Mouse (Mus musculus): ENCODE measurements around the gene Cabcoco1.

DNA sequence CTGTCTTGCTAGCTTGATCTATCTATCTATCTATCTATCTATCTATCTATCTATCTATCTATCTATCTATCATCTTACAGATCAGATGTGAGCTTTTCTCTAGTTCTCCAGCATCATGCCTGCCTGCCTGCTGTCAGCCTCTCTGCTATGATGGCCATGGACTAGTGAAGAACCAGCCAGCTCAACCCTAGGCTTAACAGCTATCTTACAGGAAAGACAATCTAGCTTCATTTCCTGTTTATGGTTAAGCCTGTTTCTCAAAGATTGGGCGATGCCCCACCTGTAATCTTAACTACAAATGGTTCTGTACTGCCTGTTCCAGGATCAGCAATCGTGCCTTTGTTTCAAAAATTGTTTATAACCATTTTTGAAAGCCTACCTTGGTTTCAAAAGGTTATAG, 10.9 kb upstream of the Cabcoco1 start:
- TF ChIP-seq ZNF384 (IDR thresholded peaks at IDR 0.05; ENCODE audit: low read depth, low read length) (no peak), MAFK (IDR thresholded peaks at IDR 0.05; ENCODE audit: insufficient read depth, low read depth, low read length) (no peak)
